Mouse (Mus musculus): Measurements from ENCODE around the gene Chn2. TPM values are rescaled to one million over a fixed set of nuclear protein-coding genes. Genes with fewer than 3 reads are reported as not detected.

Gene Chn2
- total RNA-seq, 1 experiment from 2014 or later: 4.8 TPM

DNA sequence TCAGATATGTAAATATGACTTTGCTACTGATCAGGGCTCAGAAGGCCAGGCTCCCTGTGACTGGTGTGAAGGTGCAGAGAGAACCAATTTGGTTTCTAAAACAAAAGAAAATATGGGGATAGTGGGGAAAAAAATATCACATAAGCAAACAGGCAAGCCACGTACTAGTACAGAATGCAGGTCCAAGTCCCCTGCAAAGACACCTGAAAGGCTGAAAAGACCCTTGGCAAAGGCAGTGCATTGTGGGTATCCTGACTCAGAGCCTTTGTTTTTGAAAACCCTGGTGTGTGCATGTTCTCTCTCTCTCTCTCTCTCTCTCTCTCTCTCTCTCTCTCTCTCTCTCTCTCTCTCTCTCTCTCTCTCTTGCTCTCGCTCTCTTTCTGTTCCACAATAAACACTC, 80.1 kb downstream of the Chn2 start:
- no peak for DNase-seq

GRCm38 (mm10) chr6:54119885-54120666, 80.7 kb downstream of the Chn2 start:
- DNase-seq: peak; percentile 11

DNA sequence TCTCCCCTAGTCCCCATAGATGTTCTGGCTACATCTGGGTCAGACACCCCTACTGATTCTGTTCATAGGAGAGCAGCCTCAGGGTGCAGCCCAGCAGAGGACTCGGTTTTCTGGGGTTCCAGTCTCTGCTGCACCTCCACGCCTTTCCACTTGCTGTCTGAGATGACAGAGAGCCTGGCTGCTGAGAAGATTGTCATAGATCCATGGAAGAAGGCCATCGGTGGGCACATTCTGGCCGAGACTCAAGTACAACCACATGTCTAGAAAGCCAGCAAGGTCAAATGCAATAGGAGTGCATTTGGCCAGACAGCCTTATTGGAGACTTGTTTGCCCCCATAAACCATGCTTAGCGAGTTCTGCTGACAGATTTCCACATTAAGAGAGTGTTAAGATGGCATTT, 81.5 kb downstream of the Chn2 start:
- no peak for DNase-seq

DNA sequence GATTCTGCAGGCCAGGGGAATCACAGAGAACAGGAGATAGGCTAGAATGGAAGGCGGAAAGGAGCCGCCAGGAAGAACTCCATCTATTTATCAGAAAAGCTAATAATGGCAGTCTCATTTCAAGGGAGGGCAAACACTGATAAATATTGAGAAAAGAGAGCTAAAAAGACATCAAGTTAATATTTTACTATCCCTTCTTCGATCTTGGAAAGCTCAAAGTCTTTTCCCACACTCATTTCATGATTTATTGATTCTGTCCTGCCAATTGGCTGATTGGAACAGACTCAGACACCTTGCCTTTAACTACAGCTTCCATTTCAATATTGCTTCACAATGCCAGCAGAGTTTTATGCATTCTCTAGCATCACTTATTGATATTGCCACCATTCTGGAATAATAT, 85.2 kb downstream of the Chn2 start:
- DNase-seq: no peak

DNA sequence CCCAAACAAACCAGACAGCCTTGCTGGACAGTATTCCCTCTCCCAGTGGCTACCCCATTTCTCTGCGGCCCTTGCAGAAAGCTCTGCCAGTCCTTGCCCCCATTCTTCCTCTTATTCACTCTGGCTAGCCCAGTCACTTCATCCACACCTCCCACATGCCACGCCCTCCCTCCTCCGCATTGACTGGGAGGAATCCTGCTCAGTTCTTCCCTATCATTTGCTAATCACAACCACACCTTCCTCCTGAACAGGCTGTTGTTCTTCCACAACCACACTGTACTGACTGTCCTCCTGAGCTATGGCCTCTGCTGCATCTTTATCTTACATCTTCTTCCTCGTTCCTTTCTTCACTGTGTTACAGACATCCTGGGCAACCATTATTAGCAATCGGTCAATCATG, 86.2 kb downstream of the Chn2 start:
- no peak for DNase-seq

GRCm38 (mm10) chr6:54126225-54126992, 87.1 kb downstream of the Chn2 start:
- peak; percentile 13 for DNase-seq

DNA sequence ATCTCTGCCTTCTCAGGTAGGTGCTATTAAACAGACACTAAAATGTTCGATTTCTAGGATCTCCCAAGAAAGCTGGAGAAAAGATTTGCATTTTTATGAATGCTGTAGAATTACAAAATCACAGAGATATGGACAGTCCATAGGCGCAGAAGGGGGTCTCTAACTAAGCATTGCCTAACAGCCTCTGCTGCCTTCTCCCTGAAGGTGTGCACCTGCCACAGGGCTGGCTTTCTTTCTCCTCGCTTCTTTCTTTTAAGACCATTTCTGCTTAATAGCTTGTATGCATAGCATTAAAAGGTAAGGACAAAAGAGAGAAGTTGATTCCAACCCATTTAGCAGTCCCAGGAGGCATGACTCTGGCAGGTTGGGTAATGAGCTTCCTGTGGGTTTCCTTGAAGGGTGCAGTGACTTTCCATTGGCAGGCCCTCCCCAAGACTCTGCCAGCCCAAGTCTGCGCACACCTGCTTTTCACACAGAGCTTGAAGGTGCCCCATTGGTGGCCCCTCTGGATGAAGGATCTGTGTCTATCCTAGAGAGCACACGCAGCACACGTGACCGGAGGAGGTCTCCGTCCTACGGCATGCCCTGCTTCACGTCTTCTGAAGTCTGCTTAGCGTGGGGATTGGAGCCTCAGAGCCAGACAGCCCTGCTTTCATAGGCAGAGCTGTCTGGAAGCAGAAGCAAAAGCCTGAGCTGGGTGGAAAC, 87.8 kb downstream of the Chn2 start:
- DNase-seq: no peak

DNA sequence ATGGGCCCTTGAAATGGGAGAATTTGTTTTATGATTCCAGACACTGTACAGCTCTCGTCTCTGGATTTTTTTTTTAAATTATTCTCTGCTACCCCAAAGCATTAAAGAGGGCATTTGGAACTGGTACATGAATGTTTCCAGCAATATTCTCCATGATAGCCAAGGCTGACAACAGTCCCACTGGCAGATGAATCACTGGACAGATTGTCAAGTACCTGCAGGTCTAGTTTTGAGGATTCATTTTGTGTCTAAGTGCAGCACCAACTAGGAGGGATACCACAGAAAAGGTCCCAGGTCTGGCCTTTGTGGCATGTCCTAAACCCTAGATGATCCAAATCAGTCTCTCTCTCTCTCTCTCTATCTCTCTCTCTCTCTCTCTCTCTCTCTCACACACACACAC, 89.3 kb downstream of the Chn2 start:
- no peak for DNase-seq

GRCm38 (mm10) chr6:54129570-54129969, 90.2 kb downstream of the Chn2 start:
- DNase-seq: no peak

- DNase-seq: no peak
Measured at GRCm38 (mm10) chr6:54130881-54131280, 91.5 kb downstream of the Chn2 start.

DNA sequence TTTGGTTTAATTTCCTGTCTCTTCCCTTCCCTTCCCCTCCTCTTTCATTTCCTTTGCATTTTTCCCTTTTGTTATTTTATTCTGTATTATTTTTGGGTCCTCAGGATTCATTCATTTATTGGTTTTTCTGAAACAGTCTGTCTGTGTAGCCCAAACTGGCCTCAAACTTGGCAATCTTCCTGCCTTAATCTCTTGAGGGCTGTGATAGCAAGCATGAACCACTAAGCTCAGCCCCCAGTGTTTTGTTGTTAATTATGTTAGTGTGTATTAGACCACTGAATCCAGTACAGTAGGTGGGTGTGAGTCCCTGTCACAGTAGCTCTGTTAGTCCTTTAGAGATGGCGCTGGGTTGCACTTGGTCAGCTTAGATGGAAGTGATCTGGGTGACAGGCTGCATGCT, 93.2 kb downstream of the Chn2 start:
- DNase-seq: no peak

DNA sequence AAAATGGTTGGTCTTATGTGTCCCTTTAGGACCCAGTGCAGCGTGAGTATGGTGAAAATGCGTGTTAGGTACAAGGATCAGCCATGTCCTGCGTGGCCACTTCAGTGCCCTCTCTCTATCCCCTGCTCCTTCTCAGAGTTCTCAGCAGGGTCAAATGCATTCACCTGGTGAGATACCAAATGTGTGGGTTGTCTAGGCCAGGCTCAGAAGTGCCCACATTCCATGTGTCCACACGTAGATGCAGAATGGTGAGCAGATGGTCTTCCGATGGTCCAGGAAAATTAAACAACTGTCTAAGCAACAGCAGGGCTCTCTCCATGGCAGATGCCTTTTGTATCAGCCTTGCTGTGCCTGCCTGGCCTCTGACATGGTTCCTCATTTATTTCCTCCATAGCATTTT, 93.9 kb downstream of the Chn2 start:
- DNase-seq: no peak

GRCm38 (mm10) chr6:54138157-54138556, 98.8 kb downstream of the Chn2 start:
- no peak for DNase-seq

- DNase-seq: no peak
Measured at GRCm38 (mm10) chr6:54140488-54140887, 101.1 kb downstream of the Chn2 start.

- DNase-seq: no peak
Measured at GRCm38 (mm10) chr6:54141165-54141564, 101.8 kb downstream of the Chn2 start.

- DNase-seq: no peak
Measured at GRCm38 (mm10) chr6:54142848-54143651, 103.7 kb downstream of the Chn2 start.

DNA sequence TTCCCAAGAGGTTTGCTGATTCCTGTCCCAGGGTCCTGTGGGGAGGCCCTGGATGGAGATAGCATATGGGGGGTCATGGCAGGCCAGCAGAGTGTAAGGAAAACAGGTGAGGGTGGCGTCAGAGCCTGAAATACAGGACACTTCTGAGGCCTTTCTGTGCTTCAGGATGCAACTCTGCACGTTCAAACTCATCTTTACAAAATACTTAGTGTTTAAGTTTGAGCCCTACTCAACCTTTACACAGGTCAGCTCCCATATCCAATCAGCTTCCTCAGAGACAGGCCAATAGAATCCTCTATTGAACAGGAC, 104.3 kb downstream of the Chn2 start:
- no peak for DNase-seq

DNA sequence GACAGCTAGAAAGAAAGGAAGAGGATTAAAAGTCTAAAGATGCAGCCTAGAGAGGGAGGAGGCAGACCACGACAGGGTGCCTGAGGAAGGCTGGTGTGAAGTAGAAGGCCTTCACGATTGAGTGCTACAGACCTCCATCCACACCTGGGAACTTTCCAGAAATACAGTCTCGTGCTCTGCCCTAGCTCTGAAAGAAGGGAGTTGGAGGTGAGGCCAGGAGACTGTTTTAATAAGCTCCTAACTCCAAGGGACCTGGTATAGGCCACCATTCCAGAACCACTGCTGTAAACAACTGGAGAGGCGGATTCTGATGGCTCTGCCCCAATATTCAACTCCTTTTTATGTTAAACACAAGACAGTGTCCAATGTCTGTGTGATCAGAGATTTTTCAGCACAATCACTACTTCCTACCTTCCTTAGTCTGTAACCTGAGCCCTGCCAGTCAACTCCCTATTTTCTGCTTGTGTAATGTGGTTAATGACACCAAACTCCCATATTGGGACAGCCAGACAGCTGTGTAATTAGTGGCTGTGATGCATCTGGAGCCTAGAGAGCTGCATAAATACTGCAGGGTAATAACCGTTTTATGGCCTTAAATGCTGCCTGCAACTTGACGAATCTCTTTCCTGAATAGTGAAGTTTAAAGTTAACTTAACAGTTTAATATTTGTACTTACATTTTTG, 109.6 kb downstream of the Chn2 start:
- DNase-seq: no peak

DNA sequence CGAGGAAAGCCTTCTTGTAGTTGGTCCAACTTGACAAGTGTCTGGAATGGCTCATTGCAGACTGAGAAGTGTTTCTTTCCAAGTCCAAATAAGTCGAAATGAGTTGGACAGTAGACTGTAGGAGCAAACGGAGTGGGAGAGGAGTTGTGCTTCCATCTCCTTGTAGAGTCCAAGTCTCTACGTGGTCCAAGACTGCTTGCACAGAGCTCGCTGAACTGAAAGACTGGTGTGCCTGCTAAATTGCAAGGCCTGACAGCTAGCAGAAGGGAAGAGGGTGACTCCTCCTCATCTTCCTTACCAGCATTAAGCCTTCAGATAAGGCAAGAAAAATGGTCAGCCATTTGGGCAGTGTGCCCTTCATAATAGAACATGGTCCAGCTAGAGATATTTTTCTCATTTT, 111.5 kb downstream of the Chn2 start:
- DNase-seq: no peak

- DNase-seq: no peak
Measured at GRCm38 (mm10) chr6:54151443-54152241, 112.3 kb downstream of the Chn2 start.

DNA sequence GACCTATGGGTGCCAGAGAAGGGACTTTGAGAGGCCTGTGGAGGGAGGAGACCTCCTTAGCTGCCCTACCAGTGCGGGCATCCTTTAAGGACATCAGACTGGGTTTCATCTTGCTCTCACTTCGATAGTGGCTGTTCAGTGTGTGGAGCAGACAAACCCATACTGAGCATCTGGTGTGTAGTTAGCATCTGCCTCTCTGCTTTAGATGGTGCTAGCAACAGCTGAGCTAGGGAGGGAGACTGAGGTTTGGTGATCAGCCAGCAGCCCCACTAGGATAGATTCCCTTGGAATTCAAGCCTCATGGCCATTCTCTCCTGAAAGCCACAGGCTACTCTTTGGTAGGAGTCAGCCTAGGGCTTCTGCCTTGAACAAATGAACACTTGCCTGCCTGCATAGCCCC, 117.7 kb downstream of the Chn2 start:
- no peak for DNase-seq

Data from adrenal gland, postnatal 25 days (tissue).